Mouse (Mus musculus) T-cell, adult 2 months (primary cell): ENCODE measurements around the gene Dcp1a.

Experiments used
- DNase-seq: peaks from one replicate; pipeline ENCODE4 v3.0.0; 2022; ENCODE audit warnings: low spot score

Dcp1a gene

DNA sequence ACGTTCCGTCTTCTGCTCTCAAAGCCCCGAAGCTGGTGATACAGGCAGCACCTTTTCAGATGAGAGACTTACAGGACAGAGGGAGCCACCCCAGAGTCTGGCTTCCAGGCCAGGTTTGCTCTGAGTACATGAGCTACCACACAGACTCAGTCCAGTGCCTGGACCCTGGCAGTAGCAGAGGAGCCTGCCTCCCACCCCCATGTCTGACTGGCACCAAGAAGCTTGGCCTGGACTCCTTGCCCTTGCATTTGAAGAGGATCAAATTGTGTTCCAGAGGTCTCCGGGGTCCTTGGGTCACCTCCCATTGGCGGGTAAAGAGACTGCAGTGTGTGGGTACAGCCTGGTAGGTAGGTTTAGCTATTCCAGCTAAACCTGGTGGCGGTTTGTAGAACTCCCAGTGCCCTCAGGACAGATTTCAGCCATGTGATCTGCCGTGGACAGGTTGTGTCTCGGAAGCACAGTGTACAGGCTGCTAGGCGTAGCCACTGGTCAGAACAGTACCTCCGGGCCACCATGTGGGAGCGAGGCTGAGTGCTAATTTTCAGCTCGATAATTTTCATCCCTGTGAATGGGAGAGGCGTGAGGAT is 81.6 kb downstream of the Dcp1a start:
- DNase-seq: no peak

DNA sequence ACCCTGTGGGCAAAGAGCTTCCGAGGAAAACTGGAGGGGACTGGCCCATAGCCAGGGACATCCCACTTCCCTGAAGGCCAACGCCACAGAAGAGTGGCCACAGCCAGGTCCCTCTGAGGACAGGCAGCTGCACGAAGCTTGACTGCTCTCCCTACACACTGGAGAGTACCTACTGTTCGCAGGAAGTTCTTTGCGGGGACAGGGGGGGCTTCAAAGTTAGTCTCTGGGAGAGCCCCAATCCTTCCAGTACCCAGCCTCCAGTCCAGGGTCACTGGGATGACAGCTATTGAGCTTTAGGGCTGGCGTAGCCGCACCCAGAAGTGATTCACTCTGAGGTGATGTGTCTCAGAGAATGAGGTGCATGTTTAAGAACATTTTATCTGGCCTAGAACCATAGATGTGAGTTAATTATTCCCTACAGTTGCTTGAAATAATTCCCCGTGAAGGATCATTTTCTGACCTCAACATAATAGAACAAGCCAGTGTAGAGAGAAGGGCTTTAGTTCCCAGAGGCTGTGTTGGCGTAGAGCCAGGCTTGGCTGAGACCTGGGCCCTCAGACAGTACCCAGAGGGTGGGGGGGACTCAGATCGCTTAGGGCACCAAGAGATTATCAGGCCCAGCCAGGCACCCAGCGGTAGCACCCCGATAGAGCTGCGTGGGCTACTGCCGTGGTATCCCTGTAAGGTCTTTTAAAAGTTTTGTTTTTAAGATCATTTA is 82.3 kb downstream of the Dcp1a start:
- DNase-seq: no peak

DNA sequence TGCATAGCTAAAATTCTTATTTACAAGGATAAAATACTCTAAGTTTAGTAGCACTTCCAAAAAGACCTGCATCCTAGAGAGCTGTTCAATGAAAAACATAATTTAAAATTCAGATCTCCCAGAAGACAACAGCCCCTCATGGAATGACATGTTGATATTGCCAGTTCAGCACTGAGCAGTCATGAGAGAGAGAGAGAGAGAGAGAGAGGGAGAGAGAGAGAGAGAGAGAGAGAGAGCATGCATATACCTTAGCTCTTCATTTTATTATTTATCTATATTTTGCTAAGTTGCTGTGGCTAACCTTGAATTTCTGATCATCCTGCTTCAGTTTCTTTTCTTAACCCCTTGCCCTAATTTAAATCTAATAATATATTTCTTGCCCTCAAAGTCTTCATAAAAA is 83.0 kb downstream of the Dcp1a start:
- DNase-seq: no peak

DNA sequence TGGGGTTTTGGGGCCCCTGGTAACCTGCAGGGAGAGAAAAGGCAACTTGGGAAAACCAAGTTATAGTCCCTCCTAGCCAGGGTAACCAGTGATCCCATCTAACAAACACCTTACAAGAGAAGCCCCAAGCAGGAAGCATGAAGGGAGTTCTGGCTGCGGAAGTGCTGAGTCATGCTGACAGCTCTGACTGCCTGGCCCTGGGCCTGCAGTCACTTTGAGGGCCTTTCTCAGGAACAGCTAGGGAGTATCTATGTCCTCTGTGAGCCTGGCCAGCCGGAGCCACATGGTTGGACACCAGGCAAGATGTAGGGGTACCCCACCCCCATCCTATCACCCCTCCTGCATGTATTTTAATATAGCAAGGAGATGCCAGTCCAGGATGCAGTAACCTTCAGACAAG is 85.1 kb downstream of the Dcp1a start:
- no peak for DNase-seq

DNA sequence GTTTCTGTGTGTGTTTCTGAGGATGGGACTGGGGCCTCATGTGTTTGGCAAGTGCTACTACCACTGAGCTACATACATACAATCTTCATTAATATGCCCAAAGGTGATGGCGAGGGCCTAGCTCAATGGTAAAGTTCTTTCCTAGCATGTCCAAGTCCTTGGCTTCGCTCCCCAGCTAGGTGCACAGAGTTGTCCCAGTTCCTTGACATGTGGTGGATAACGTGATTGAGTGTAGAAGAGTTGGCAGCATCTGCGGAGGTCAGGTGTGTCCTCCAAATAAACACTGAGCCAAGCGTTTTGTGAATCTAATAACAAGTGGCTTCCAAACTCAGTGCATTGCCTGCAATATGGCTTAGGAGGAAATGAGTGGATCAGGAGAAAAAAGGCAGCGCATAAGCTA is 87.0 kb downstream of the Dcp1a start:
- no peak for DNase-seq

DNA sequence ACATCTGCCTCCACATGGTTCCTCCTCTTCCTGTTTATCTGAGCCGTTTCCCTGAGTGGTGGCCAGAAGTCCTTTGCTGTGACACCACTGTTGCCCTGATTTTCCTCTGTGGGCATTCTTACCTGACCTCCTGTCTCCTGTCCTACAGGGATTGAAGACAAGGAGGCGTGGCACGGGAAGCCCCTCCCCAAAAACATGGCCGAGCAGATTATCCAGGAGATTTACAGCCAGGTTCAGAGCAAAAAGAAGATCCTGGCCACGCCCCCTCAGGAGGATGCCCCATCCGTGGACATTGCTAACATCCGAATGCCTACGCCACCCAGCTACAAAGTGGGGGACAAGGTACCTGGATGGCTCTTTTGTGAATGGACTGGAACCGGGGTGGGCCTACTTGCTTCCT is 88.7 kb downstream of the Dcp1a start:
- no peak for DNase-seq

DNA sequence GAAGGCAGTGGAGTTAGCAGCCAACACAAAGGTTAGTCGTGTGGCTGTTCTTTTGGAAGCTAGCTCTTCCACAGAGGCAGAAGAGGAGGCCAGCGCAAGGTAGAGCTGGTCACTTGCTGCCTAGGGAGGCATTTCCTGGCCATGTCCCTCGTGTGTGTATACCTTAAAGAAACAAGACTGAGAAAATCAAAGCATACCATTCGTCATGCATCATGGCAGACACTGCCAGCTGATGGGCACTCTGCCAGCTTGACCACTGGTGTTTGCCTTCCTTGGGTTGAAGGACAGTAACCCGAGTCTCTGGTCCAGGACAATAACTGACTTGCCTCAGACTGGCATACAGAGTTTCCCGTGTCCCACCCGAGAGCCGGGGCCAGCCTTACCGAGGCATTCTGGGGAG is 91.0 kb downstream of the Dcp1a start:
- DNase-seq: no peak

DNA sequence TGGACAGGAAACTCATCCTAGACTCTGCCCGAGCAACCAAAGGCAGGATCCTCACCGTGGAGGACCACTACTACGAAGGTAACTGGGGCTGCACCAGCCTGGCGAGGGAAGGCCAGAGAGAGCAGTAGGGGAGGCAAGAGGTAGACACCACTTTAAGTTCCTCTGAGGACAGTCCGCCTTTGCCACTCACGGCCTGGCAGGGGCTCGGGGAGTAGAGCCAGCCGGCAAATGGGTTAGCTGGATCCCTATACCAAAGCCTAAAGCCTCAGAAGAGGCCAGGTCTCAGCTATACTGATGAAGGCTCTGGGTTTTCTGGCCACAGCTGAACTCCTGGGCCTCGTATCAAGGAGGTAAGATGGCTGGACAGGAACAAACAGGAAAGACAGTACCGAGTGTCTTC is 92.9 kb downstream of the Dcp1a start:
- no peak for DNase-seq

DNA sequence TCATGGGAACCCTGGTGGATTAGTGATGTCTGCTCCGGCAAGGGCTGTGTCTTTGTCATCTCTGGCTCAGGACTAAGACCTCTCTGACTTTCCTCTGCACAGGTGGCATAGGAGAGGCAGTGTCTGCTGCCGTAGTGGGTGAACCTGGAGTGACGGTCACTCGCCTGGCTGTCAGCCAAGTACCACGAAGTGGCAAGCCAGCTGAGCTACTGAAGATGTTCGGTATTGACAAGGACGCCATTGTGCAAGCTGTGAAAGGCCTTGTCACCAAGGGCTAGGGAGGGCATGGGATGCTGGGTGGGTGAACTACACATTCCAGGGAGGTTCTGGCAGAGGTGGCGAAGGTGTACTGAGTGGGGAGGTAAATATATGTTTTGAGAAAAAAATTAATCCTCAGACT is 93.9 kb downstream of the Dcp1a start:
- DNase-seq: no peak

DNA sequence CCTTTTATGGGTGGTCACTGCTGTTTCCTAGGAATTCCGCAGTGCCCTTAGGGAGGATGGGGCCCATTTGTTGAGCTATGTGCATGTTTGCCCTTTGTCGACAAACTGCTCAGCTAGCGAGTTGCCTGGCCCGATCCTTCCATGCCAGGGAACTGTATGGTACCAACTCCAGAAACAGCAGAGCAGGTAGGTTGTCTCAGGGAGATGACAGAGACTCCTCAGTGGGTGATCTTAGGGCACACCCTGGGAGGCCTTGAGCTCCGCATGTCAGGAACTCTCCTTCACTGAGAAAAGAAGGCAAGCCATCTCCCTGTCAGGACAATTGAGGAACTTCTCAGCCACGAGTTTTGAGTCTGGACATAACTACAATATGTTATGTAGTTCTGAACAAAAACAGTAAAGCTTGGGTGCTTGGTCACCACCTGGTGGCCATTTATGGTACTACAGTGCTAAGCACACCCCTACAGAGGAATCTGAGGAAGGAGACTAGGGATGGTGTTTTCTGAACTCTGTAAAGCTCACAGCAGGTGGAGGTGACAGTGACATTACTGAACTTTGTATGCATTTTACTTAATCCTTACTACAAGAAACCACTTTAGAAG is 94.7 kb downstream of the Dcp1a start:
- peak; percentile 57 for DNase-seq

DNA sequence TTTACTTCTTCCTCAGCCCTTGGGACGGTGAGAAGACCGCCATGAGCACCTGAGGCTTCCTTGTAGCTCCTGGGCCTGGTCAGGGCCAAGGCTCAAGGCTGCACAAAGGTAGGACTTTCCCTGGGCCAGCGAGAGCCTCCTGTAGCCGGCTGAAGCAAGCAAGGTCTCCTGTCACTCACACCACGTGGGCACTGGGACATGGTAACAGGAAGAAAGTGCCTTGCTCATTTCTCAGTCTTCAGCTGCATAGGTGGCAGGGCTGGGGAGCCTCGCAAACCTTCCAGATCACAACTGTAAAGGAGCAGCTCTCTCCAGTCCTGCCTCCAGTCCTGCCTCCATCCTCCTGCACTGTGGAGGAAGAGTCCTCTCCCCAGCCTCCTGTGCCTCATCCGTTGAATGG is 96.5 kb downstream of the Dcp1a start:
- no peak for DNase-seq

DNA sequence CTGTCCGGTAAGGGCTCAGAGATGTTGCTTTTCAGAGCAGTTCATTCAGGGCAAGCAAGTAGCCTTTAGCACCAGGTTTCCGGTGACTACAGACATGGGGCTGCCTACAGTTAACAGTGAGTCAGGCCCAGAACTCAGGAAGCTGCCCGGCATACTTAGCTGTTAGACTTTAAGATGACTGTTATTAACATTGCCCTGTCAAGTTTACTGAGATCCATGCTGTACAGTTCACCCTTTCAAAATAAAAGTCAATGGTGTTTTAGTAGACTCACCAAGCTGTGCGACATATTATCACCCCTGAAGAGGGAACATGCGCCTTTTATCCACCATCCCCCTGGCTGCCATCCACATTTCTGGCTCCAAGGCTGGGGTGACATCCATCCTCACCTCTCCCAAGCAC is 96.9 kb downstream of the Dcp1a start:
- DNase-seq: no peak
